Mouse (Mus musculus) telencephalon, adult 2 months (tissue): Measurements from ENCODE around the gene Olfr398.

Experiments used
- DNase-seq: peaks from one replicate; pipeline ENCODE4 v3.0.0-alpha.2; 2011; ENCODE audit warnings: low read depth, low spot score

Olfr398 gene

GRCm38 (mm10) chr11:73990307-73990706 lies at the start of gene Olfr398:
Olfr398 (minus strand) TSS chr11:73990407.
- DNase-seq: no peak

- DNase-seq: no peak
Observed at GRCm38 (mm10) chr11:73993115-73993514, 2.9 kb upstream of the Olfr398 start.

- no peak for DNase-seq
Observed at GRCm38 (mm10) chr11:73960517-73960916, 29.7 kb downstream of the Olfr398 start, which contains the start of gene Olfr397. Olfr397 (plus strand) TSS chr11:73960817.

DNA sequence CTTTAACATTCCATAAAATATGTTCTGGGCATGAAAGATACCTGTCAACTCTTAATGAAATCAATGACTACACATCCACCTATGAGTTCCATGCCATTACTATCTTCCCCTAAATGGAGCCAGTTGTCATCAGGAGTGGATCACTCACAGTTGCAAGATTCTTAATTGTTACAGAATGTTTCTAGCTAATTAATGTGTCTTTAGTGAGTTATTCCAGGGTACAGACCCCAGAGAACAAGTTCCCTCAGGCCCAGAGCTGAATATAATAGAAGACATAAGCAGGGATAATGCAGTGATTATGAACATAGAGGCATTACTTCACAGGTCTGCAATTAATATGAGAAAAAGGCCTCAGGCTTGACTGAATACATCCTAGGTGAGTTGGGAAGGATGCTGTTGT lies 53.8 kb downstream of the Olfr398 start, which contains the start of gene Olfr23:
TSS of gene Olfr23 (plus strand) at position 301 of the 400 bp plus-strand sequence.
- DNase-seq: no peak
